Mouse (Mus musculus) thymus, postnatal 0 days (tissue): Measurements from ENCODE around the gene Mindy2. TPM values are rescaled to one million over a fixed set of nuclear protein-coding genes. Genes with fewer than 3 reads are reported as not detected.
A peak's percentile ranks its signal among the peaks of the same experiment; 100 is the strongest.
"Not testable (repeated sequence)": the region's sequence is repeated elsewhere in the genome, so short reads cannot be mapped to it uniquely, and the experiment has no call there.

Experiments used
- DNase-seq: peaks from one replicate; pipeline ENCODE4 v3.0.0-alpha.2; 2015; ENCODE audit warnings: low spot score
- polyA plus RNA-seq: library from polyadenylated mRNA; unstranded; fragments of >200 nt; fragmentation: Nextera tagmentation; extraction: Ambion mirVana; gene quantifications from 2 replicates; pipeline ENCODE4 v1.2.1, GENCODE M21; 2015

Mindy2 gene
- polyA plus RNA-seq, 1 experiment from 2014 or later, result 25.1 TPM

DNA sequence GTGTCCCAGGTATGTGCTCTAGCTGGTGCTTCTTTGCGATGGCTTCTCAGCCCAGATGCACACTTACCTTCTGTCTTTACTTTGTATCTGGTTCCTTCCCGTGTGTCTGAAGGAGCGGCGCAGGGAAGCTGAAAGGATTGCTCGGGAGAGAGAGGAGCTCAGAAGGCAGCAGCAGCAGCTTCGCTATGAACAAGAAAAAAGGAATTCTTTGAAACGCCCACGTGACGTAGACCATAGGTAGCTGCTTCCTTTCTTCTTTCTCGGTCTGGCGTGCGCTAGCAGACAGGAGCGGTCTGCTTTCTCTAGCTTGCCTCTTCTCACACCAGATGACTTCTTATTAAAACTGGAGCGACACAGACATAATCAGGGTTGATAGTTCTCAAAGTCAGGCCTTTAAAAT, 72.3 kb downstream of the Mindy2 start:
- peak; percentile 53 for DNase-seq

DNA sequence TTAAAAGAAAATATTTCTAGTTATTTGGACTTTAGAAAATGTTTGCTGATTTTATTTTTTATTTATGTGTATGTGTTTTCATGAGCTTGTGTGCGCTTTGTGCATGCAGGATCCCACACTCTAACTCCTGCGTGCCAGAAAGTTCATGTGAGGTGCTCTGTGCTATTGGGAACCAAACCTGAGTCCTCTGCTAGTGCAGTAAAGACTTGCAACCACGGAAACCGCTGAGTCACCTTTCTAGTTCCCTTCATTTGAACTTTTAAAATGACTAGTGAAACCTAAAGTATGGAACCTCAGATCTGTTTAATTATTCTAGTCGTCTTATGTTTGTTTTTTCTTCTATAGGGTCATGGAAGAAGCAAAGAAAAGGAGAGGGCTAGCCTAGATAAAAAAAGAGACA, 76.0 kb downstream of the Mindy2 start:
- DNase-seq, result no peak

- no peak for DNase-seq
Observed at GRCm38 (mm10) chr9:70578123-70578522, 78.9 kb downstream of the Mindy2 start.

DNA sequence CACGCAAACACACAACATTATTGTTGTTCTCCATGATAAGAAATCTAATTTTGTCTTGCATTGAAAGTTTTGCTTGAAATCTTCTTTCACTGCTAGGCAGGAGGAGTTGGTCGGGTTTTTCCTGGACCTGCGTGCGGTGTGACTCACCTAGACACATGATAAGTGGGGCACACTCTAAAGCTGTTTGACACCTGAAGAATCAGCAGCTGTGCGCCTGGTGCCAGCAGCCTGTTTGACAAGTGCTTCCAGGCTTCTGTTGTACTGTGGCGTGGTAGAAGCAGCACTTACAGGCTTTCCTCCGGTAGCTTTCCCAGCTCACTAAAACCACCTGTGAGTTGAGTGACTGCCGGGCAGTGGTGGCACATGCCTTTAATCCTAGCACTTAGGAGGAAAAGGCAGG, 86.6 kb downstream of the Mindy2 start:
- no peak for DNase-seq

DNA sequence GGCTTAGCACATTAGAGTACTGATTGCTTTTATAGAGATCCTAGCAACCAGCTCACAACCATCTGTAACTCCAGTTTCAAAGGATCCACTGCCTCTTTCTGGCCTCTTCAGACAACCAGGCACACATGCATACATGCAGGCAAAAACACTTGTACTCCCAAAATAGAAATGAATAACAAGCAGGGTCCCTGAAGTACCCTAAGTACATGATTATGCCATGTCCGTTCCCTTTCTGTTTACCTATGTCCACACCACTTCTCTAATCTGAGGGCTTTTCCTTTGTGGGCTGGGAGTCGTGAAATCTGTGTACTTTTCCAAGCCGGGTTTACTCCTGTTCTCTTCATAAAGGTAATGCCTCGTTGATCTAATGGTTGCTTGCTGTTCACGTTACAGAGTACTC, 89.3 kb downstream of the Mindy2 start:
- DNase-seq, result no peak

GRCm38 (mm10) chr9:70562825-70563224, 94.1 kb downstream of the Mindy2 start:
- no peak for DNase-seq

- no peak for DNase-seq
Observed at GRCm38 (mm10) chr9:70556796-70557195, 100.2 kb downstream of the Mindy2 start.

DNA sequence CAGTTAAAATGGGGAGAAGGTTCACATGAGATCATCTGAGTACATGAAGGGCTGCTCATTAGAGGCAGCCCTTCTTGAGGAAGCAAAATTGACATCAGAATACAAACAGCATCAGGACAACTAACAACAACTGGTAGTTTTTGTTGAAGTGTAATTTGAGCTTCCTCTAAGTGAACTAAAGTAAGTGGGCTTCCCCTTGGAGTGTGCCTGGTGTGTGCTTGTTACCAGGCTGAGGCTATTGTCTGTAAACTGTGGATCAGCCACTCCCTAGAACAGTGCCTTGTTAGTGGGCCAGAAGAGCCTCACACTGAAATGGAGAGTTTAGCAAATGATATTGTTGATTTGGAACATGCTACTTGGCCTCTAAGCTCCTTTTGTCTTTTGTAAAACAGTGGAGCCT, 101.5 kb downstream of the Mindy2 start:
- no peak for DNase-seq

GRCm38 (mm10) chr9:70552233-70552632, 104.7 kb downstream of the Mindy2 start:
- not testable (repeated sequence) for DNase-seq

GRCm38 (mm10) chr9:70551524-70551923, 105.5 kb downstream of the Mindy2 start:
- DNase-seq, result no peak

Other genes with a start within 250 kb of the Mindy2 start
- gene Ccnb2, start 235.6 kb downstream of the Mindy2 start, polyA plus RNA-seq, result 291 and 294 TPM in 2 replicates
- gene Rnf111, start 153.4 kb downstream of the Mindy2 start, polyA plus RNA-seq, result 18.6 and 21.6 TPM in 2 replicates
- gene Sltm, start 114.4 kb downstream of the Mindy2 start, polyA plus RNA-seq, result 44.9 and 52.3 TPM in 2 replicates
- 2.7 and 4.2 TPM in 2 replicates for gene Gm10642, start 923 bp downstream of the Mindy2 start, polyA plus RNA-seq
- gene Adam10, start 21.8 kb upstream of the Mindy2 start, polyA plus RNA-seq, result 56.5 and 60.4 TPM in 2 replicates